Mouse (Mus musculus) liver, embryonic 14.5 days (tissue): ENCODE data around the gene Agt. TPM values are rescaled to one million over a fixed set of nuclear protein-coding genes. Genes with fewer than 3 reads are reported as not detected.

Experiments used
- ATAC-seq: fragments of 200-750 bp; cut with Nextera tagmentation; 2 replicates; pipeline ENCODE4 v1.8.0; 2017; ENCODE audit warnings: moderate number of reproducible peaks, mild to moderate bottlenecking, moderate library complexity; ENCODE audit not compliant: insufficient read depth
- DNase-seq, 3 experiments: peaks; one replicate each; pipeline ENCODE4 v3.0.0-alpha.2; 2012 to 2013; ENCODE audit warnings: low read depth in 3 of 3, low spot score in 3 of 3
- H3K27ac ChIP-seq: fragments of 300-500 bp; sonication (generic); 2 replicates; pipeline ENCODE4 v1.5.1; 2014; ENCODE audit warnings: moderate library complexity, mild to moderate bottlenecking, control low read depth, inconsistent platforms
- H3K27me3 ChIP-seq: fragments of 300-500 bp; sonication (generic); 2 replicates; pipeline ENCODE4 v1.6.1; 2014; ENCODE audit warnings: mild to moderate bottlenecking, low read length, moderate library complexity; ENCODE audit not compliant: control insufficient read depth, insufficient read depth
- H3K36me3 ChIP-seq: fragments of 300-500 bp; sonication (generic); replicated peaks from 2 replicates; pipeline ENCODE4 v1.6.1; 2014; ENCODE audit warnings: low read depth; ENCODE audit not compliant: control insufficient read depth, insufficient read depth
- H3K4me1 ChIP-seq, 2 experiments: fragments of 200-500 bp in 1 of 2; fragments of 300-500 bp in 1 of 2; sonication (generic) in 1 of 2; replicated peaks; 2 replicates each; pipeline ENCODE4 v1.6.1; 2012 to 2014; ENCODE audit warnings: antibody characterized with exemption in 1 of 2, inconsistent platforms in 1 of 2, low read length in 1 of 2; ENCODE audit not compliant: control insufficient read depth in 2 of 2, insufficient read depth in 2 of 2
- H3K4me2 ChIP-seq: fragments of 300-500 bp; sonication (generic); 2 replicates; pipeline ENCODE4 v1.6.1; 2014; ENCODE audit warnings: low read depth, mild to moderate bottlenecking, control low read depth, moderate library complexity
- H3K4me3 ChIP-seq, 2 experiments: fragments of 200-500 bp in 1 of 2; fragments of 300-500 bp in 1 of 2; sonication (generic) in 1 of 2; 2 replicates each; pipeline ENCODE4 v1.5.1; 2012 to 2014; ENCODE audit warnings: low read depth in 2 of 2, low read length in 2 of 2, mild to moderate bottlenecking in 2 of 2, control low read depth in 1 of 2, inconsistent platforms in 1 of 2, moderate library complexity in 1 of 2; ENCODE audit not compliant: insufficient read depth in 1 of 2
- H3K9ac ChIP-seq: fragments of 300-500 bp; sonication (generic); replicated peaks from 2 replicates; pipeline ENCODE4 v1.6.1; 2014; ENCODE audit warnings: mild to moderate bottlenecking, control low read depth, moderate library complexity
- H3K9me3 ChIP-seq: fragments of 300-500 bp; sonication (generic); 2 replicates; pipeline ENCODE4 v1.6.1; 2016; ENCODE audit warnings: low read length, mixed read lengths; ENCODE audit not compliant: control insufficient read depth
- CTCF ChIP-seq: IDR thresholded peaks from 2 replicates; pipeline ENCODE4 v1.5.1; 2016; ENCODE audit warnings: antibody characterized with exemption, low read depth, control low read depth
- EP300 ChIP-seq: IDR thresholded peaks from 2 replicates; pipeline ENCODE4 v1.6.1; 2016; ENCODE audit warnings: antibody characterized with exemption, low read depth
- WGBS: fragments of 180-500 bp; shearing (Covaris S2); extraction: QIAGEN DNeasy Blood & Tissue Kit; methylation state at CpG from one replicate; pipeline ENCODE4 v1.1.7; 2014; ENCODE audit not compliant: insufficient replicate concordance; 5-methylcytosine and 5-hydroxymethylcytosine counted together
- polyA plus RNA-seq, 2 experiments: library from polyadenylated mRNA; depleted of rRNA in 1 of 2; stranded (reverse) in 1 of 2; unstranded in 1 of 2; fragments of >200 nt; fragmentation: Nextera tagmentation in 1 of 2; extraction: Ambion mirVana in 1 of 2; gene quantifications; 2 replicates each; pipeline versions ENCODE4 v1.2.1 to v1.2.3; 2012 to 2014

The Agt gene
- polyA plus RNA-seq, 2 experiments: 63.3 to 94.2 TPM

DNA sequence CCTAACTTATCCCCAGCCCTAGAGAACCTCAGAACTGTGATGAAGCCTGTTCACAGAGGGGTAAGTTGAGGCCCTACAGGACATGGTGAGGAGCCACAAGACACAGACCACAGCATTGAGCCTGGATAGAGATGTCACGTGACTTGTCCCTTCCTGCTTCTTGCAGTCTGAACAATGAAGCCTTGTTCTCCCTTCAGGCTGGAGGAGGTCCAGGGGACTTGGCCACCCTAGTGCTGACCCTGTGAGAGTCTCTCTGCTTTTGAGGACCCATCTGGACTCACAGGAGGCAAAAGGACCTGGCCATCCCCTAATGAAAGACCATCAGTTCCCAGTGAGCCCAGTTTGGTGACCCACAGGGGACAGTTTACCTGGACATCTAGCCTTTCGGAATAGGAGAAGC, 406 bp downstream of the Agt start:
- peaks cover 0 to 31% of the 10 kb centered on the region in 2 experiments; a peak in 2 of 4 replicates for H3K4me1 ChIP-seq
- no peak overlapping the region for H3K27ac ChIP-seq
- H3K36me3 ChIP-seq: no peaks in the 10 kb centered on the region
- H3K9ac ChIP-seq: no peak overlapping the region
- H3K9me3 ChIP-seq: no peaks in the 10 kb centered on the region
- WGBS: 53% methylated on average over 2 of the region's 2 CpGs
- no peak for ATAC-seq
- TF ChIP-seq CTCF: no peak
- TF ChIP-seq EP300: no peak
- H3K4me2 ChIP-seq: peak overlapping the region; percentile 46
- H3K27me3 ChIP-seq: no peaks in the 10 kb centered on the region
- DNase-seq: no peak
- H3K4me3 ChIP-seq: peak overlapping the region; percentile 26 to 32

DNA sequence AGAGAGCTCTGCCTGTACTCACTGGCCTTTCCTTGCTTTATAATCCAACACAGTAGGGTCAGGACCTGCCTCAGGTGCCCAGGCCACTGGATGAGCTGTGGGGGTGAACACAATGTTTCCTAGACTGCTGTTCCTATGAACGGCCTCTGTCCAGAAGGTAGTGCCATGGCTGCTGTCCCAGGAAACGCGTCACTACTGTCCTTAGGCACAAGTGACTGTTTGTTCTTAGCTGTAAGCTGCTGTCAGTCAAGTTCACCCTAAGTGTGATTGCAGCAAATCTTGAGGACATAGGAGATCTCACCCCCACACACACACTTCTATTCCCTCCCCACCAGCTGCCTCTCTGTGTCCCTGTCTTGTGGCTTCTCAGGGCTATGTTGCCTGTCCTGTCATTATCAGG, 1.9 kb downstream of the Agt start:
- 48% methylated on average over 3 of the region's 3 CpGs for WGBS
- Histone ChIP-seq H3K4me2 (peak overlapping the region; percentile 46), H3K27me3 (no peaks in the 10 kb centered on the region), H3K9ac (no peak overlapping the region), H3K36me3 (no peaks in the 10 kb centered on the region), H3K4me1 (peaks cover 0 to 19% of the 10 kb centered on the region in 2 experiments; a peak in 2 of 4 replicates), H3K9me3 (no peaks in the 10 kb centered on the region), H3K4me3 (no peak overlapping the region), H3K27ac (no peak overlapping the region)
- DNase-seq (no peak), ATAC-seq (no peak)
- no peak for TF ChIP-seq EP300
- no peak for TF ChIP-seq CTCF

DNA sequence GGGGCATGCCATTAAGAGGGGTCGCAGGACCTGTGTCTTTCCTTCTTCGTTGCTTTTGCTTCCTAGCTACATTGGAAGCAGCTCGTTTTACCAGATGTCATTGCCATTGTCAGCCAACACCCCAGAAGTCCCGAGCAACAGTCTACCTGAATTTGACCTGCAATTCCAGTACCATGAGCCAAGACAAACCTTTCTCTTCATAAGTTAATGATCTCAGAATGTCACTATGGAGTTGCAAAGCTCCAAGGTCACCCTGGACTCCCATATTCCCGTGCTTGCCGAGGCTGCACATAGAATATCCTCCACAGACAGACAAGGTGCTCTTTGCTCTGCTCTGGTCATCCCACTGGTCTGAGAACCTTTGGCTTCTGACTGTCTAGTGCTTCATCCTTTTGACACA, 2.4 kb downstream of the Agt start:
- Histone ChIP-seq H3K4me1 (peaks cover 0 to 18% of the 10 kb centered on the region in 2 experiments; a peak in 2 of 4 replicates), H3K36me3 (no peaks in the 10 kb centered on the region), H3K27ac (no peak overlapping the region), H3K27me3 (no peaks in the 10 kb centered on the region), H3K4me2 (peak overlapping the region; percentile 46), H3K9me3 (no peaks in the 10 kb centered on the region), H3K9ac (no peak overlapping the region), H3K4me3 (no peak overlapping the region)
- DNase-seq (no peak), ATAC-seq (no peak)
- TF ChIP-seq CTCF: no peak
- TF ChIP-seq EP300: no peak
- 53% methylated on average over 6 of the region's 6 CpGs for WGBS

DNA sequence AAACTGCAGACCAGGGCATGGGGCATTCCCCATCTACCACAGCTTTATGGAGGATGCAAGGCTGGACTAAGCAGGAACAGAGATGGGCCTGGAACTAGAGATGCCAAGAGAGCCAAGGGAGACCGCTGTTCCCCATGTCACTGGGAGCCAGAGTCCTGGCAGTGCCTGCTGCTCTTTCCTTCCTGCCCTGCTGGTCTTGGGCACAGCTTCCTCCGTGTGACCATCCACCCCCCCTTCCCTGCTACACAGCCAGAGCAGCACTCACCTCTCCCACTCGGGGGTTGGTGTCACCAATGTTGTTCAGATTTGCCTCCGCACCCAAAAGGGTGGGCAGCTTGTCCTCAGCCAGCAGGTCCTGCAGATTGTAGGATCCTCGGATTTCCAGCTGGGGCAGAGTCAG, 12.0 kb downstream of the Agt start:
- WGBS: 56% methylated on average over 5 of the region's 5 CpGs
- H3K4me2 ChIP-seq: no peak overlapping the region
- H3K4me3 ChIP-seq: no peak overlapping the region

DNA sequence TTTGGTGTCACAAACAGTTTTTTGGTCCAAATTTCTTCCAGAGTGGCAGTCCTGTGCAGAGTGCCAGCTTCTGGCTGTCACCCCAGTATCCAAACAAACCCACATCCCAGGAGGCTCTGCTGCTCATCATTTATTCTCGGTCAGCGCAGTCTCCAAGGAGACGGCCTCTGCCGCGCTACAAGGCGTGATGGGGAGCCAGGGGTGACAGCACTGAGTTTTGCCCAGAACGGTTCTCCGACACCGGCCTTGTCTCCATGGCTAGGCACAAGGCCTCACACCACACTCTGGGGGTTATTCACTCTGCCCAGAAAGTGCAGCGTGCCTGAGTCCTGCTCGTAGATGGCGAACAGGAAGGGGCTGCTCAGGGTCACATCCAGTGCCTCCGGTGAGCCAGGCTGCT, 12.8 kb downstream of the Agt start:
- no peak for DNase-seq
- Histone ChIP-seq H3K9ac (no peak overlapping the region), H3K4me1 (no peaks in the 10 kb centered on the region), H3K36me3 (no peaks in the 10 kb centered on the region), H3K9me3 (no peaks in the 10 kb centered on the region), H3K27ac (no peak overlapping the region), H3K4me3 (no peak overlapping the region), H3K4me2 (no peak overlapping the region), H3K27me3 (no peaks in the 10 kb centered on the region)
- ATAC-seq: no peak
- no peak for TF ChIP-seq CTCF
- 74% methylated on average over 13 of the region's 13 CpGs for WGBS

More for the DNA sequence above, 12.0 kb downstream of the Agt start:
- DNase-seq: no peak
- Histone ChIP-seq H3K27me3 (no peaks in the 10 kb centered on the region), H3K36me3 (no peaks in the 10 kb centered on the region), H3K9ac (no peak overlapping the region), H3K27ac (no peak overlapping the region), H3K9me3 (no peaks in the 10 kb centered on the region), H3K4me1 (no peaks in the 10 kb centered on the region)
- TF ChIP-seq EP300 (no peak), CTCF (no peak)
- no peak for ATAC-seq
